Mouse (Mus musculus) limb, embryonic 11.5 days (tissue): Measurements from ENCODE around the gene Eif5a. TPM values are rescaled to one million over a fixed set of nuclear protein-coding genes. Genes with fewer than 3 reads are reported as not detected.
"Not testable (repeated sequence)": the region's sequence is repeated elsewhere in the genome, so short reads cannot be mapped to it uniquely, and the experiment has no call there.

ENCODE experiments used
- ATAC-seq: fragments of 200-750 bp; cut with Nextera tagmentation; 2 replicates; pipeline ENCODE4 v1.8.0; 2017; ENCODE audit warnings: low read depth; ENCODE audit not compliant: insufficient number of reproducible peaks, low FRiP score, low TSS enrichment
- DNase-seq: peaks from one replicate; pipeline ENCODE4 v3.0.0-alpha.2; 2015; ENCODE audit warnings: low spot score
- H3K27ac ChIP-seq: fragments of 300-500 bp; sonication (generic); replicated peaks from 2 replicates; pipeline ENCODE4 v1.5.1; 2014; ENCODE audit warnings: low read depth, mild to moderate bottlenecking, low read length
- H3K27me3 ChIP-seq: fragments of 300-500 bp; sonication (generic); 2 replicates; pipeline ENCODE4 v1.6.1; 2014; ENCODE audit warnings: mild to moderate bottlenecking, low read length, mixed read lengths; ENCODE audit not compliant: control insufficient read depth, insufficient read depth
- H3K36me3 ChIP-seq: fragments of 300-500 bp; sonication (generic); 2 replicates; pipeline ENCODE4 v1.6.1; 2014; ENCODE audit warnings: mild to moderate bottlenecking, low read length, moderate library complexity, mixed read lengths; ENCODE audit not compliant: control insufficient read depth, insufficient read depth
- H3K4me1 ChIP-seq: fragments of 300-500 bp; sonication (generic); 2 replicates; pipeline ENCODE4 v1.6.1; 2014; ENCODE audit warnings: low read length, mixed read lengths; ENCODE audit not compliant: control insufficient read depth, insufficient read depth
- H3K4me2 ChIP-seq: fragments of 300-500 bp; sonication (generic); 2 replicates; pipeline ENCODE4 v1.6.1; 2014; ENCODE audit warnings: low read depth, mild to moderate bottlenecking, moderate library complexity; ENCODE audit not compliant: severe bottlenecking
- H3K4me3 ChIP-seq: fragments of 300-500 bp; sonication (generic); 2 replicates; pipeline ENCODE4 v1.5.1; 2014; ENCODE audit warnings: low read depth, low read length
- H3K9ac ChIP-seq: fragments of 300-500 bp; sonication (generic); 2 replicates; pipeline ENCODE4 v1.6.1; 2014; ENCODE audit warnings: mild to moderate bottlenecking, low read length
- H3K9me3 ChIP-seq: fragments of 300-500 bp; sonication (generic); 2 replicates; pipeline ENCODE4 v1.6.1; 2016; ENCODE audit warnings: low read length; ENCODE audit not compliant: control insufficient read depth
- WGBS: fragments of 180-500 bp; shearing (Covaris S2); extraction: QIAGEN DNeasy Blood & Tissue Kit; methylation state at CpG from one replicate; pipeline ENCODE4 v1.1.7; 2014; 5-methylcytosine and 5-hydroxymethylcytosine counted together
- polyA plus RNA-seq: library from polyadenylated mRNA; unstranded; fragments of >200 nt; fragmentation: Nextera tagmentation; extraction: Ambion mirVana; gene quantifications from 2 replicates; pipeline ENCODE4 v1.2.1, GENCODE M21; 2014

Gene Eif5a
- polyA plus RNA-seq, 1 experiment from 2014 or later = 2,370 TPM

DNA sequence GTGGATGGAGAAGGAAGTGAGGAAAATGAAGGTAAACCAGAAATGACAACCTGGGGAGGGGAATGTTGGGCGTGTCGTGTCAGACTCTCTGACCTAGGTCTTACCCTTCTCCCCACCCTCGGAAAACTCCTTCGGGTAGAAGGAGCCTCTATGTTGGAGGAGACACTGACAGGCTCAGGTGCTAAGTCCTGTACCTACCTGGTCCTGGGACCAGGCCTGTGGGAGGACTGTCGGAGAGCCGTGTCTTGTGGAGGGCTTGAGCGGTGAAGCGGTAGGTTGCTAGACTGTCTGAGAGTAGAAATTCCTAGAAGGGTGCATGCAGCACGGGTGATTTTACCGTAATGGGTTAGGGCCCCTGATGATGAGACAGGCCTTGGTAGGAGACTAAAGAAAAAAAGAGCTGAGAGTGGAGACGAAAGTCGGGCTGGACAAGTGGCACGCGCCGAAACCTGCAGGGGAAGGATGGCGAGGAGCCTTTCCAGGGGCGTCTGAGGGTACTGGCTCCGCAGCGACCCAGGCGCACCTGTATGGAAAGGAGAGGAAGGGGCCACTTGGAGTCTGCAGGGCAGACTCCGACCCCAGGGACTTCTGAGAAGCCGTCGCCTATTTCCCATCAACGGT lies 43.0 kb upstream of the Eif5a start, which contains the start of gene Cldn7:
Cldn7 (plus strand) TSS at position 130 of the 621 bp plus-strand sequence.
- peak within 1 kb of the TSS; percentile 29; the same call in 1 of the 2 replicates for H3K4me2 ChIP-seq
- H3K9me3 ChIP-seq = no peaks in the 10 kb centered on the region
- H3K36me3 ChIP-seq = peaks cover under 1% of the 10 kb centered on the region; the same call in 1 of the 2 replicates
- no peaks in the 10 kb centered on the region; the same call in 1 of the 2 replicates for H3K4me1 ChIP-seq
- DNase-seq = peak; percentile 39
- ATAC-seq = no peak
- H3K27ac ChIP-seq = no peak within 1 kb of the TSS
- 10% methylated on average over 23 of the region's 24 CpGs for WGBS
- H3K27me3 ChIP-seq = peaks cover 53% of the 10 kb centered on the region
- H3K9ac ChIP-seq = no peak within 1 kb of the TSS
- 0 out of 2 replicates have a peak within 1 kb of the TSS, but pooled peaks have one; percentile 0 for H3K4me3 ChIP-seq

DNA sequence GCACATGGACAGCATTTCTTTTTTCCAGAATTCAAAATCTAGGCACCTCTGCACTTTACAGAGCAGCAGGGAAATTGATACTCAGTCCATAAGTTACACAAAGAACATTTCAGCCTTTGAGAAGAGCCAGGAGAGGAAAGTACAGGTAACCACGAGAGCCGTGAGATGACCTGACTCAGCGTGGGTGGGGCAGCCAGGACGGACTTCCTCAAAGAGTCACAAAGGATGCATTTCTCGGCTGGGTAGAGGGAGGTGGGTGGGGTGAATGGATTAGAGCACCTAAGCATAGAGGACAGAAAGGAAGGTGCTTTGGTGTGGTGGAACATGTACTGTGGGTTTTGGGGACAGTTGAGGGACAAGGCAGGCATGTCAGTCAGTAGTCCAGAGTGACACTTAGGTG lies 40.1 kb upstream of the Eif5a start:
- Histone ChIP-seq H3K4me1 (no peaks in the 10 kb centered on the region; the same call in 1 of the 2 replicates), H3K36me3 (no peaks in the 10 kb centered on the region), H3K4me2 (no peak overlapping the region), H3K9me3 (no peaks in the 10 kb centered on the region), H3K27me3 (peaks cover 42% of the 10 kb centered on the region), H3K9ac (no peak overlapping the region), H3K4me3 (no peak overlapping the region), H3K27ac (no peak overlapping the region)
- DNase-seq (no peak), ATAC-seq (no peak)
- 44% methylated on average over 5 of the region's 5 CpGs for WGBS

DNA sequence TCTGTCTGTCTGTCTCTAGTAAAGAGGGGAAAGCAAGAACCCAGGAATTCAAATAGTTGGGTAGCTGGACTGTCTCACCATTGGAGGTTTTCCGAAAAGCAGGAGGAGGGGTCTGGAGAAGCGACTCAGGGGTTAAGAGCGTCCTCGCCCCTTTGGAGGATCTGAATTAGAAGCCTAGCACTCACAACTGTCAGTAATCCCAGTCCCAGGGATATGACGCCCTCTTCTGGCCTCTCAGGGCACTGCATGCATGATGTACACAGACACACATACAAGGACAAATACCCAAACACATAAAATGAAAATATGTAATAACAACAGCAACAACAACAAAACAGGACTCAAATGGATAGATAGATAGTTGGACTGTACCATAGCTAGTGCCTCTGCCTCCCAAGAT lies 38.9 kb upstream of the Eif5a start:
- DNase-seq = no peak
- Histone ChIP-seq H3K36me3 (no peaks in the 10 kb centered on the region), H3K27ac (no peak overlapping the region), H3K27me3 (peaks cover 30% of the 10 kb centered on the region), H3K9ac (no peak overlapping the region), H3K9me3 (no peaks in the 10 kb centered on the region), H3K4me2 (no peak overlapping the region), H3K4me3 (no peak overlapping the region), H3K4me1 (no peaks in the 10 kb centered on the region)
- ATAC-seq = no peak
- 31% methylated on average over 5 of the region's 5 CpGs for WGBS

DNA sequence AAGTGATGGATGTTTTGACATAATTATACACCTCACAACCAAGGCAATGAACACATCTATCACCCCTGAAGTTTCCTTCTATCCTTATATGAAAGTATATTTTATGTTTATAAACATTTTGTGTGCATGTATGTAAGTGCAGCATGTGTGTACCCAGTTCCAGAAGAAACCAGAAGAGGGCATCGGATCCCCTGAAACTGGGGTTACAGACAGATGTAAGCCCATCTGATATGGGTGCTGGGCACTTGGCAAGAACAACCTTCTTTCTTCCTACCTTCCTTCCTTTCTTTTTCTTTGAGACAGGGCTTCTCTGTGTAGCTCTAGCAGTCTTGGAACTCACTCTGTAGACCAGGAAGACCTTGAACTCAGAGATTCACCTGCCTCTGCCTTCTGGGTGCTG lies 34.5 kb upstream of the Eif5a start:
- no peak for ATAC-seq

DNA sequence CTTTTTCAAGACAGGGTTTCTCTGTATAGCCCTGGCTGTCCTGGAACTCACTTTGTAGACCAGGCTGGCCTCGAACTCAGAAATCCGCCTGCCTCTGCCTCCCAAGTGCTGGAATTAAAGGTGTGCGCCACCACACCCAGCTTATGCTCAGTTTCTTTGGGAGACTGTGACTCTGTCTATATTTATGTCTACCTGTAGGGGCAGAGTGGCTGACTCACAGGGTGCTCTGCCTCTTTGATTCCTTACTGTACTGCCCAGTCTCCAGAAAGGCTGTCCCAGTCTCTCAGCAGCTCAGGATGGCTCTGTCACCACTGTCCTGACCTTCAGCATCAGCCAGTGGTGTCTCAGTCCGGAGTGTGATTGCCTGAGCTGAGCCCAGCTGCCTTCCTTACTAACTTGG lies 33.9 kb upstream of the Eif5a start:
- not testable (repeated sequence) for H3K4me1 ChIP-seq, H3K4me2 ChIP-seq, H3K9ac ChIP-seq, H3K27me3 ChIP-seq, H3K9me3 ChIP-seq, H3K27ac ChIP-seq, ATAC-seq, H3K4me3 ChIP-seq, DNase-seq, H3K36me3 ChIP-seq
- WGBS = 77% methylated on average over 3 of the region's 4 CpGs

More for the DNA sequence above, 34.5 kb upstream of the Eif5a start:
- Histone ChIP-seq H3K9ac (no peak overlapping the region), H3K27ac (no peak overlapping the region), H3K4me2 (no peak overlapping the region), H3K4me1 (no peaks in the 10 kb centered on the region), H3K4me3 (no peak overlapping the region), H3K36me3 (no peaks in the 10 kb centered on the region), H3K27me3 (no peaks in the 10 kb centered on the region), H3K9me3 (no peaks in the 10 kb centered on the region)
- WGBS = 71% methylated on average over 1 of the region's 1 CpGs
- no peak for DNase-seq

DNA sequence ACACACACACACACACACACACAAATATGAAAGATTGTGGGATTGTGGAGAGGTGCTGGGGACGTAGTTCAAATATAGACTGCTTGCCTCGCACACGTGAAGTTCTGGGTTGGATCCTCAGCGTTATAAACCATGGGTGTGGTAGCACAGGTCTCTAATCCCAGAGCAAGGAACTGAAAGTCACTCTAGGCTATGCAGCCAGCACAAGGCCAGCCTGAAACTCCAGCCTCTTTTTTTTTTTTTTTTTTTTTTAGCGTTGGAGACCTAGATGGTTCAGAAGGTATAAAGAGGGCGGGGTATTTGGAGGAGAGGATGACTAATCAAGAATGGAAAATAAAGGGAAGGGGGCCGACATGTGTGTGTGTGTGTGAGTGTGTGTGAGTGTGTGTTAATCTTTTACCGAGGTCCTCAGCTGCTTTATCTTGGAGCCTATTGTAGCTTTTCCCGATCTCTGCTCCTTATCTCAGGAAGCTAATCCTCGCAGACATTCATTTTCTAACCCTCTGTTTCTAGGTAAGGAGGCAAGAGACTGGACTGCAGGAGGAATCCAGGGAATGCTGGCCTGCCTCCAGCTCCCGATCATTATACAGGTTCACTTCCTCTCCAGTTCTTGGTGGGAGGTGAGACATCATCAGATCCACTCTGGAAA lies 31.6 kb upstream of the Eif5a start:
- DNase-seq = no peak
- Histone ChIP-seq H3K4me3 (no peak overlapping the region), H3K4me1 (no peaks in the 10 kb centered on the region), H3K9ac (no peak overlapping the region), H3K27ac (no peak overlapping the region), H3K36me3 (no peaks in the 10 kb centered on the region), H3K27me3 (no peaks in the 10 kb centered on the region), H3K4me2 (no peak overlapping the region), H3K9me3 (no peaks in the 10 kb centered on the region)
- 78% methylated on average over 11 of the region's 11 CpGs for WGBS
- no peak for ATAC-seq

DNA sequence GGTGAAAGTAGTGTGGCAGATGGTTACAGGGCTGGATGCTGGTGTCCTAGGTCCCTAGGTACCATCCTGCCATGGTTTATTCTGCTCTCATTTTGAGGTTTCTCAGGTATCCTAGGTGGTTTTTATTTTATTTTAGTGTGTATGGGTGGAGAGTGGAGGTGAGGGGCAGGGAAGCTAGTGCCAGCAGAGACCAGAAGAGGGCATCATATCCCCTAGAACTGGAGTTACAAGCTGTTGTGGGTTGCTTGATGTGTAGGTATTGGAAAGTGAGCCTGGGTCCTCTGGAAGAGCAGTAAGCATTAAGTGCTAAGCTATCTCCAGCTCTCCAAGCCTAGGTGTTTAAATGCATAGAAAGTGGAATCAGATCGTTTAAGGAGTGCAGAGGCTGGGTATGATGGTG lies 30.5 kb upstream of the Eif5a start:
- Histone ChIP-seq H3K36me3 (no peaks in the 10 kb centered on the region), H3K4me1 (peaks cover 3% of the 10 kb centered on the region; the same call in 1 of the 2 replicates), H3K9ac (no peak overlapping the region), H3K9me3 (no peaks in the 10 kb centered on the region), H3K4me2 (no peak overlapping the region), H3K27me3 (no peaks in the 10 kb centered on the region), H3K27ac (no peak overlapping the region), H3K4me3 (no peak overlapping the region)
- no peak for DNase-seq
- WGBS = 63% methylated on average over 1 of the region's 1 CpGs
- no peak for ATAC-seq

DNA sequence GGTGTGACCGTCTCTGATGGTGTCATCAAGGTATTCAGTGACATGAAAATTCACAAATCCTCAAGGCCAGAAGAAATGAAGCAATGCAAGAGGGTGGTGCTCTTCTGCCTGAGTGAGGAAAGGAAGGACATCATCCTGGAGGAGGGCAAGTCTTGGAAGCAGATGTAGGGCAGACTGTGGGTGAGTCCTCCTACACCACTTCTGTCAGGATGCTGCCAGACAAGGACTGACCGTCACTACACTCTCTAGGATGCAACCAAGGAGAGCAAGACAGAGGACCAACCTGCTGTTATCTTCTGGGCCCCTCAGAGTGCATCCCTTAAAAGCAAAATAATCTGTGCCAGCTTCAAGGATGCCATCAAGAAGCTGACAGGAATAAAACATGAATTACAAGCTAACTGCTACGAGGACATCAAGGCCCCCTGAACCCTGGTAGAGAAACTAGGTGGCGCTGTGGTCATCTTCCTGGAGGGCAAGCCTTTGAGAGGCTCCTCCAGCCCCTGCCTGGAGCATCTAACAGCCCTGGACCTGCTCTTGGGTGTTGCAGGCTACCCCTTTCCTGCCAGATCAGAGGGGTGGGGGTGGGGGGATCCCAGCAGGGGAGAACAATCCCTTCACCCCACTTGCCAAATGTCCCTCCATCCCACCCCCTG lies 29.2 kb upstream of the Eif5a start:
- no peak overlapping the region for H3K4me3 ChIP-seq
- ATAC-seq = no peak
- no peak for DNase-seq
- peaks cover 7% of the 10 kb centered on the region; the same call in 1 of the 2 replicates for H3K4me1 ChIP-seq
- WGBS = 41% methylated on average over 4 of the region's 4 CpGs
- no peaks in the 10 kb centered on the region for H3K36me3 ChIP-seq
- no peaks in the 10 kb centered on the region for H3K9me3 ChIP-seq
- H3K4me2 ChIP-seq = no peak overlapping the region
- H3K27me3 ChIP-seq = no peaks in the 10 kb centered on the region
- H3K27ac ChIP-seq = no peak overlapping the region
- no peak overlapping the region for H3K9ac ChIP-seq
